Mouse (Mus musculus) bone marrow, adult 2 months (tissue): ENCODE measurements around the gene Olfr97. TPM values are rescaled to one million over a fixed set of nuclear protein-coding genes. Genes with fewer than 3 reads are reported as not detected.
A peak's percentile ranks its signal among the peaks of the same experiment; 100 is the strongest.

Source experiments
- H3K27ac ChIP-seq: fragments of 200-500 bp; 2 replicates; pipeline ENCODE4 v1.5.1; 2012; ENCODE audit warnings: low read depth, mild to moderate bottlenecking, control low read depth, inconsistent platforms, low read length; ENCODE audit not compliant: control insufficient read depth, poor library complexity, insufficient read depth
- H3K4me1 ChIP-seq: fragments of 200-500 bp; 2 replicates; pipeline ENCODE4 v1.6.1; 2011; ENCODE audit warnings: low read length; ENCODE audit not compliant: control insufficient read depth, insufficient read depth
- H3K4me3 ChIP-seq: fragments of 200-500 bp; replicated peaks from 2 replicates; pipeline ENCODE3; 2011; ENCODE audit warnings: mild to moderate bottlenecking, low read depth, low read length, control low read depth; ENCODE audit not compliant: control insufficient read depth
- CTCF ChIP-seq: fragments of 200-500 bp; IDR thresholded peaks from 2 replicates; pipeline ENCODE4 v1.5.1; 2011; ENCODE audit warnings: low read length, control low read depth; ENCODE audit not compliant: control insufficient read depth, insufficient read depth
- POLR2A ChIP-seq: fragments of 200-500 bp; IDR thresholded peaks from 2 replicates; pipeline ENCODE4 v1.6.1; 2011; ENCODE audit warnings: low read depth, mild to moderate bottlenecking, control low read depth, low read length, borderline replicate concordance; ENCODE audit not compliant: control insufficient read depth
- WGBS: fragments of 180-500 bp; shearing (Covaris S2); methylation state at CpG from one replicate; pipeline ENCODE4 v1.1.7; 2018; 5-methylcytosine and 5-hydroxymethylcytosine counted together
- polyA plus RNA-seq: library from polyadenylated mRNA; stranded (reverse); fragments of >200 nt; gene quantifications from 2 replicates; pipeline ENCODE4 v1.2.4, GENCODE M21; 2011; ENCODE audit warnings: low replicate concordance; ENCODE audit not compliant: missing spikeins, insufficient read depth, insufficient read length

Gene Olfr97
- polyA plus RNA-seq, 1 experiment: not detected

GRCm38 (mm10) chr17:37203917-37204236 is 33.3 kb downstream of the Olfr97 start:
- no peaks in the 10 kb centered on the region for H3K4me1 ChIP-seq
- TF ChIP-seq POLR2A (no peak), CTCF (no peak)
- WGBS: 30% methylated on average over 3 of the region's 3 CpGs
- H3K27ac ChIP-seq: no peak overlapping the region
- no peak overlapping the region for H3K4me3 ChIP-seq

- TF ChIP-seq CTCF (peak; percentile 98), POLR2A (no peak)
These were observed 33.8 kb downstream of the Olfr97 start for GRCm38 (mm10) chr17:37203206-37203916.

GRCm38 (mm10) chr17:37200894-37201293 is 36.2 kb downstream of the Olfr97 start, which contains the start of gene Olfr94:
Gene Olfr94 (minus strand): TSS chr17:37200994.
- TF ChIP-seq CTCF: no peak
- TF ChIP-seq POLR2A: no peak
- 71% methylated on average over 2 of the region's 2 CpGs for whole genome bisulfite sequencing
- Histone ChIP-seq H3K4me1 (no peaks in the 10 kb centered on the region), H3K27ac (no peak within 1 kb of the TSS), H3K4me3 (no peak within 1 kb of the TSS)

More at GRCm38 (mm10) chr17:37203206-37203916, 33.8 kb downstream of the Olfr97 start:
- Histone ChIP-seq H3K4me1 (no peaks in the 10 kb centered on the region), H3K27ac (no peak overlapping the region), H3K4me3 (no peak overlapping the region)
- WGBS: under 1% methylated on average over 4 of the region's 4 CpGs

- no peak overlapping the region for H3K4me3 ChIP-seq
These were observed 40.0 kb downstream of the Olfr97 start for GRCm38 (mm10) chr17:37196845-37197724.

DNA sequence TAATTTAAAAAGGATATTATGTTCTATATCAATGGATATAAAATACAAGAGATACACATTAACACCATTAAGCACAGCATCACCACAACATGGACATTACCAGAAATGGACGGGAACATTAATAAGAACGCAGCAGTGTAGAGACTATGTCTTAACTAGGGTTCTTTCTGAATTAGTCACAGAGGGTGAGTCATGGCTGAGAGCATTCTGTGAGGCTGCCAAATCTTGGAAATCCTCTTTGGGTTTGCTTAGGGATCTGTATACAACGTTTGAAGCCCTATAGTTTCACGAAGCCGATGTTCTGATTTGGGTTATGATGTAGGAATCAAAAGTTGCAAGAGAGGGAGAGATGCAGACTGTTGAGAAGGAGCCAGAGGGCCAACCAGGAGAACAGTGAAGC is 42.3 kb downstream of the Olfr97 start:
- no peak overlapping the region for H3K4me3 ChIP-seq
- H3K4me1 ChIP-seq: no peaks in the 10 kb centered on the region
- 81% methylated on average over 5 of the region's 5 CpGs for WGBS
- TF ChIP-seq POLR2A: no peak
- no peak for TF ChIP-seq CTCF
- no peak overlapping the region for H3K27ac ChIP-seq

More at GRCm38 (mm10) chr17:37196845-37197724, 40.0 kb downstream of the Olfr97 start:
- TF ChIP-seq POLR2A (no peak), CTCF (no peak)
- Histone ChIP-seq H3K27ac (no peak overlapping the region), H3K4me1 (no peaks in the 10 kb centered on the region)
- 3% methylated on average over 77 of the region's 77 CpGs for WGBS

DNA sequence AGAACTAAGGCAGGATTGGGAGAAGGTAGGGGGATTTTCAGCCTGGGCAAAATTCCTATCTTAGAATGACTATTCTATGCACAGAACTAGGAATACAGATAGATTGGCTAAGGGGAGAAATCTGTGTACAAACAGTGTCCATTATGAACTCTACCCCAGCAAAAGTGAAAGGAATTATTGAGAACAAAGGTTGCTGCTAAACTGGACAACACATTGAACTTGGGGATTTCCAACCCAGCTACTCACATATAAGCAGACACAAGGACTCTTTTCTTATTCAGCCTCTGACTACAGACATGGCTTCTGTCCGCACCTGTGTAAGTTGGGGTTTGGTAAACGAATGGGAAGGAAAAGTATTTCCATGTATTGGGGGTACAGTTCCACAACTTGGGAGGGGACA is 43.5 kb downstream of the Olfr97 start, which contains the start of gene Ubd:
TSS of gene Ubd (plus strand) at position 237 of the 400 bp plus-strand sequence.
- Histone ChIP-seq H3K4me1 (no peaks in the 10 kb centered on the region), H3K4me3 (no peak within 1 kb of the TSS), H3K27ac (no peak within 1 kb of the TSS)
- TF ChIP-seq CTCF (no peak), POLR2A (no peak)
- WGBS: 79% methylated on average over 2 of the region's 2 CpGs

- no peak overlapping the region for H3K27ac ChIP-seq
- no peak overlapping the region for H3K4me3 ChIP-seq
- no peak for TF ChIP-seq POLR2A
- TF ChIP-seq CTCF: no peak
- H3K4me1 ChIP-seq: no peaks in the 10 kb centered on the region
These were observed 44.1 kb downstream of the Olfr97 start for GRCm38 (mm10) chr17:37193032-37193431.

- H3K27ac ChIP-seq: no peak overlapping the region
- no peak overlapping the region for H3K4me3 ChIP-seq
- no peak for TF ChIP-seq POLR2A
- no peak for TF ChIP-seq CTCF
- 66% methylated on average over 2 of the region's 2 CpGs for WGBS
- H3K4me1 ChIP-seq: no peaks in the 10 kb centered on the region
These were observed 46.4 kb downstream of the Olfr97 start for GRCm38 (mm10) chr17:37190711-37191110.
